ENCODE assay signal across 19 mouse cellular contexts in the genomic region with DNA sequence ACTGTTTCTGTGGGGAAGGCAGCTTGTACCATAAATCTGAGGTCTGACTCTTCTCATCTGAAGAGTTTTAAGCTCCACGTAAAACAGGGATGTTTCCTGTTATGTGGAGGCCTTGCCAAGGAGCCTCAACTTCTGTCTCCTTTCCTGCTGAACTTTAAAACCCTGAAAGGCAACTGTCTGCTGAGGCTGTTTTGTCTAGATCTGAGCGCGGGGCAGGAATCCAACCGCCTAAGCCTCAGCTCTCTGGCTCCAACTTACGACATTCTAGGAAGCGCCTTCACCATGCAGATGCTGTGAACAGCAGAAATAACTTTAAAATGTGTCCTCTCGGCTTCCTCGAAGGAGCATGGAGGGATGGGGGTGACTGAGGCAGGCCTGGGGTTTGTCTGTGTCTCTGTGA.
DNase-seq lines count a peak whose midpoint lies in the region; ATAC-seq and TF ChIP-seq lines count a peak whose summit lies in the region.
"Had no signal": no experiment of that assay in that cellular context is flagged by ENCODE, and none has a peak within 500 bp of the region (broad histone marks: within the 10 kb centered on the region; RNA-seq: fewer than 3 reads in every experiment).

No protein-coding gene starts in this region.

- H3K27me3 ChIP-seq in kidney, embryonic 14.5 days (ENCODE audit: control insufficient read depth, insufficient read depth, low read length), result no peaks in the 10 kb centered on the region
- no peaks in the 10 kb centered on the region for H3K27me3 ChIP-seq in intestine, postnatal 0 days (replicated peaks; ENCODE audit: control insufficient read depth, insufficient read depth, low read length)
- H3K27me3 ChIP-seq: embryonic facial prominence, embryonic 15.5 days; forebrain, embryonic 15.5 days; heart, embryonic 13.5 days; megakaryocyte, embryonic 14.5 days; neural tube, embryonic 12.5 days had no signal

- no peak overlapping the region for H3K27ac ChIP-seq in kidney, embryonic 14.5 days (ENCODE audit: low read depth, low read length)
- no peak overlapping the region for H3K27ac ChIP-seq in intestine, postnatal 0 days (ENCODE audit: low read depth, low read length)
- H3K27ac ChIP-seq: embryonic facial prominence, embryonic 15.5 days; forebrain, embryonic 15.5 days; heart, embryonic 13.5 days; neural tube, embryonic 12.5 days had no signal

- no peak for ATAC-seq in kidney, embryonic 14.5 days (ENCODE audit: low FRiP score, low TSS enrichment)
- ATAC-seq in intestine, postnatal 0 days, result no peak
- ATAC-seq: forebrain, embryonic 15.5 days; midbrain, embryonic 16.5 days had no signal

- DNase-seq in kidney, postnatal 10 days, result peak; percentile 46
- DNase-seq in ovary, adult 18-20 months (ENCODE audit: low spot score), result peak; percentile 52
- no peak for DNase-seq in ovary, postnatal 14 days (ENCODE audit: low spot score)
- DNase-seq in gastrocnemius, postnatal 14 days, result peak; percentile 45
- DNase-seq in heart, adult 8-10 months (ENCODE audit: low spot score), result no peak
- DNase-seq: cerebellum, adult 18-20 months; heart, postnatal 4 days; retina, postnatal 1 day; thymus, adult 2 months had no signal

- H3K4me2 ChIP-seq in kidney, embryonic 14.5 days (replicated peaks; ENCODE audit: low read depth, low read length), result no peak overlapping the region
- H3K4me2 ChIP-seq in intestine, postnatal 0 days (replicated peaks; ENCODE audit: low read depth), result no peak overlapping the region
- H3K4me2 ChIP-seq: embryonic facial prominence, embryonic 15.5 days; forebrain, embryonic 15.5 days; heart, embryonic 13.5 days; liver, embryonic 11.5 days; neural tube, embryonic 12.5 days had no signal

- H3K4me1 ChIP-seq in kidney, embryonic 14.5 days (ENCODE audit: control insufficient read depth, insufficient read depth, low read length), result 0 out of 2 replicates have a peak, but pooled peaks cover 3% of the 10 kb centered on the region
- no peaks in the 10 kb centered on the region for H3K4me1 ChIP-seq in intestine, postnatal 0 days (replicated peaks; ENCODE audit: control insufficient read depth, insufficient read depth, low read length)
- H3K4me1 ChIP-seq: forebrain, embryonic 15.5 days; heart, embryonic 13.5 days; megakaryocyte, embryonic 14.5 days; neural tube, embryonic 12.5 days had no signal

- 0 out of 2 replicates have a peak, but pooled peaks have one; percentile 10 for TF ChIP-seq CTCF in intestine, postnatal 0 days (IDR thresholded peaks at IDR 0.05; ENCODE audit: low read depth)

- intact Hi-C loops in gastrocnemius, postnatal 14 days (cut with DNase I; ENCODE audit: low total_unique reads), result no loop called here

- no peak overlapping the region for H3K9ac ChIP-seq in kidney, embryonic 14.5 days (ENCODE audit: low read depth, low read length)
- no peak overlapping the region for H3K9ac ChIP-seq in intestine, postnatal 0 days (ENCODE audit: low read depth, low read length)
- H3K9ac ChIP-seq: embryonic facial prominence, embryonic 15.5 days; forebrain, embryonic 15.5 days; heart, embryonic 13.5 days; neural tube, embryonic 12.5 days had no signal

- no peaks in the 10 kb centered on the region for H3K9me3 ChIP-seq in kidney, embryonic 14.5 days (ENCODE audit: control insufficient read depth, low read length)
- H3K9me3 ChIP-seq in intestine, postnatal 0 days (ENCODE audit: control insufficient read depth), result no peaks in the 10 kb centered on the region
- H3K9me3 ChIP-seq: embryonic facial prominence, embryonic 15.5 days; forebrain, embryonic 15.5 days; heart, embryonic 13.5 days; neural tube, embryonic 12.5 days had no signal

- H3K4me3 ChIP-seq in kidney, embryonic 14.5 days (ENCODE audit: low read length), result no peak overlapping the region
- H3K4me3 ChIP-seq in intestine, postnatal 0 days (ENCODE audit: low read depth, low read length), result no peak overlapping the region
- H3K4me3 ChIP-seq: embryonic facial prominence, embryonic 15.5 days; forebrain, embryonic 15.5 days; heart, embryonic 13.5 days; megakaryocyte, embryonic 14.5 days; neural tube, embryonic 12.5 days had no signal

- 52% methylated on average over 8 of the region's 8 CpGs for WGBS in kidney, embryonic 14.5 days
- WGBS in intestine, postnatal 0 days, result 58% methylated on average over 8 of the region's 8 CpGs

- H3K36me3 ChIP-seq in kidney, embryonic 14.5 days (ENCODE audit: control insufficient read depth, insufficient read depth, low read length), result no peaks in the 10 kb centered on the region
- no peaks in the 10 kb centered on the region for H3K36me3 ChIP-seq in intestine, postnatal 0 days (ENCODE audit: control insufficient read depth, insufficient read depth)
- H3K36me3 ChIP-seq: embryonic facial prominence, embryonic 15.5 days; forebrain, embryonic 15.5 days; G1E; heart, embryonic 13.5 days; neural tube, embryonic 12.5 days had no signal

Comparison
In these comparisons a context has a peak if more than half of its experiments do, and no peak if none do; other contexts are left out.
1. DNase-seq: peak in kidney, postnatal 10 days (single experiment), ovary, adult 18-20 months (single experiment) and gastrocnemius, postnatal 14 days (single experiment); none in ovary, postnatal 14 days (single experiment) and heart, adult 8-10 months (single experiment).